Mouse (Mus musculus) limb, embryonic 10.5 days (tissue): ENCODE data around the gene Mettl3. TPM values are rescaled to one million over a fixed set of nuclear protein-coding genes. Genes with fewer than 3 reads are reported as not detected.
A peak's percentile ranks its signal among the peaks of the same experiment; 100 is the strongest.

Experiments
- DNase-seq: peaks from one replicate; pipeline ENCODE4 v3.0.0-alpha.2; 2017; ENCODE audit warnings: low spot score
- H3K27ac ChIP-seq: fragments of 300-500 bp; sonication (generic); 2 replicates; pipeline ENCODE4 v1.5.1; 2016; ENCODE audit warnings: mild to moderate bottlenecking
- H3K27me3 ChIP-seq: fragments of 300-500 bp; sonication (generic); 2 replicates; pipeline ENCODE4 v1.6.1; 2016; ENCODE audit warnings: low read depth, mild to moderate bottlenecking; ENCODE audit not compliant: poor library complexity, severe bottlenecking
- H3K36me3 ChIP-seq: fragments of 300-500 bp; sonication (generic); 2 replicates; pipeline ENCODE4 v1.6.1; 2016; ENCODE audit warnings: mild to moderate bottlenecking, moderate library complexity
- H3K4me1 ChIP-seq: fragments of 300-500 bp; sonication (generic); 2 replicates; pipeline ENCODE4 v1.6.1; 2016
- H3K4me3 ChIP-seq: fragments of 300-500 bp; sonication (generic); 2 replicates; pipeline ENCODE4 v1.5.1; 2016; ENCODE audit warnings: mild to moderate bottlenecking, moderate library complexity
- H3K9me3 ChIP-seq: fragments of 300-500 bp; sonication (generic); replicated peaks from 2 replicates; pipeline ENCODE4 v1.6.1; 2016; ENCODE audit warnings: mild to moderate bottlenecking
- WGBS: fragments of 180-500 bp; shearing (Covaris S2); methylation state at CpG from one replicate; pipeline ENCODE4 v1.1.7; 2016; 5-methylcytosine and 5-hydroxymethylcytosine counted together
- polyA plus RNA-seq: library from polyadenylated mRNA; unstranded; fragments of >200 nt; fragmentation: Nextera tagmentation; extraction: Ambion mirVana; gene quantifications from 2 replicates; pipeline ENCODE4 v1.2.1, GENCODE M21; 2016

Mettl3 gene
- polyA plus RNA-seq, 1 experiment from 2014 or later, result 58.6 TPM

GRCm38 (mm10) chr14:52277210-52277609, 27.7 kb downstream of the Mettl3 start:
- Histone ChIP-seq H3K27me3 (no peaks in the 10 kb centered on the region), H3K27ac (no peak overlapping the region), H3K9me3 (no peaks in the 10 kb centered on the region), H3K4me1 (peaks cover 8% of the 10 kb centered on the region), H3K4me3 (no peak overlapping the region), H3K36me3 (peaks cover 25% of the 10 kb centered on the region)
- DNase-seq, result no peak
- 89% methylated on average over 4 of the region's 4 CpGs for WGBS

GRCm38 (mm10) chr14:52272781-52273180, 32.1 kb downstream of the Mettl3 start:
- Histone ChIP-seq H3K4me1 (no peaks in the 10 kb centered on the region), H3K36me3 (peaks cover 36% of the 10 kb centered on the region), H3K9me3 (no peaks in the 10 kb centered on the region), H3K27ac (no peak overlapping the region), H3K4me3 (no peak overlapping the region), H3K27me3 (no peaks in the 10 kb centered on the region)
- no peak for DNase-seq
- 70% methylated on average over 3 of the region's 3 CpGs for WGBS

GRCm38 (mm10) chr14:52257484-52258213, 47.3 kb downstream of the Mettl3 start, which contains the start of gene Chd8:
Gene Chd8, minus strand, starts transcription at chr14:52257780.
- WGBS, result under 1% methylated on average over 54 of the region's 54 CpGs
- H3K4me3 ChIP-seq, result peak within 1 kb of the TSS; percentile 93
- no peaks in the 10 kb centered on the region for H3K27me3 ChIP-seq
- H3K36me3 ChIP-seq, result 0 out of 2 replicates have a peak, but pooled peaks cover 7% of the 10 kb centered on the region
- peak within 1 kb of the TSS; percentile 93 for H3K27ac ChIP-seq
- DNase-seq, result peak; percentile 98
- H3K9me3 ChIP-seq, result no peaks in the 10 kb centered on the region
- H3K4me1 ChIP-seq, result peaks cover 5% of the 10 kb centered on the region

GRCm38 (mm10) chr14:52256311-52257175, 48.4 kb downstream of the Mettl3 start:
- H3K9me3 ChIP-seq, result no peaks in the 10 kb centered on the region
- peak overlapping the region; percentile 93 for H3K4me3 ChIP-seq
- H3K27ac ChIP-seq, result peak overlapping the region; percentile 93
- no peak for DNase-seq
- H3K4me1 ChIP-seq, result peaks cover 5% of the 10 kb centered on the region
- H3K27me3 ChIP-seq, result no peaks in the 10 kb centered on the region
- peaks cover 7% of the 10 kb centered on the region for H3K36me3 ChIP-seq
- WGBS, result 12% methylated on average over 18 of the region's 18 CpGs

GRCm38 (mm10) chr14:52246129-52246528, 58.8 kb downstream of the Mettl3 start:
- DNase-seq, result no peak
- no peak overlapping the region for H3K4me3 ChIP-seq
- WGBS, result 86% methylated on average over 4 of the region's 4 CpGs
- H3K9me3 ChIP-seq, result no peaks in the 10 kb centered on the region
- no peak overlapping the region for H3K27ac ChIP-seq
- no peaks in the 10 kb centered on the region for H3K27me3 ChIP-seq
- H3K4me1 ChIP-seq, result peaks cover 14% of the 10 kb centered on the region
- H3K36me3 ChIP-seq, result peaks cover 8% of the 10 kb centered on the region

Other genes with a start within 250 kb of the Mettl3 start
- 898 and 916 TPM in 2 replicates for gene Hnrnpc, start 201.1 kb downstream of the Mettl3 start, polyA plus RNA-seq
- gene Rpgrip1, start 194.4 kb downstream of the Mettl3 start, polyA plus RNA-seq, result 116 and 121 TPM in 2 replicates
- 78.5 and 84.5 TPM in 2 replicates for gene Supt16, start 107.7 kb downstream of the Mettl3 start, polyA plus RNA-seq
- gene Chd8, start 47.3 kb downstream of the Mettl3 start, polyA plus RNA-seq, result 43.9 and 49.6 TPM in 2 replicates
- 49.3 and 56.6 TPM in 2 replicates for gene Tox4, start 26.0 kb downstream of the Mettl3 start, polyA plus RNA-seq
- 20.8 and 21.8 TPM in 2 replicates for gene Rab2b, start 25.6 kb downstream of the Mettl3 start, polyA plus RNA-seq
- gene Sall2, start 23.6 kb upstream of the Mettl3 start, polyA plus RNA-seq, result 30.8 and 36.1 TPM in 2 replicates
- gene Olfr1513, start 51.3 kb upstream of the Mettl3 start, polyA plus RNA-seq, result not detected in 2 replicates
- gene Olfr1512, start 74.0 kb upstream of the Mettl3 start, polyA plus RNA-seq, result not detected in 2 replicates
- not detected in 2 replicates for gene Olfr1511, start 92.3 kb upstream of the Mettl3 start, polyA plus RNA-seq
- not detected in 2 replicates for gene Olfr1510, start 109.2 kb upstream of the Mettl3 start, polyA plus RNA-seq
- not detected in 2 replicates for gene Olfr1509, start 137.9 kb upstream of the Mettl3 start, polyA plus RNA-seq
- gene Olfr1508, start 162.4 kb upstream of the Mettl3 start, polyA plus RNA-seq, result not detected in 2 replicates
- not detected in 2 replicates for gene Olfr1507, start 190.6 kb upstream of the Mettl3 start, polyA plus RNA-seq